Mouse (Mus musculus): ENCODE data around the gene Vsig10l. TPM values are rescaled to one million over a fixed set of nuclear protein-coding genes. Genes with fewer than 3 reads are reported as not detected.

Vsig10l gene
- total and polyA plus RNA-seq, 2 experiments from 2014 or later, result 13.8 to 16.9 TPM

GRCm38 (mm10) chr7:43434676-43435075 lies 28.3 kb upstream of the Vsig10l start:
- Histone ChIP-seq H3K27me3 (ENCODE audit: insufficient read depth, low read length) (no peaks in the 10 kb centered on the region), H3K4me3 (ENCODE audit: low read depth, low read length) (no peak overlapping the region), H3K9ac (no peak overlapping the region), H3K4me2 (ENCODE audit: low read depth) (no peak overlapping the region), H3K9me3 (ENCODE audit: low read length) (no peaks in the 10 kb centered on the region), H3K4me1 (ENCODE audit: insufficient read depth) (no peaks in the 10 kb centered on the region), H3K27ac (ENCODE audit: low read depth, low read length) (no peak overlapping the region), H3K36me3 (ENCODE audit: insufficient read depth) (no peaks in the 10 kb centered on the region)
- whole genome bisulfite sequencing, result 91% methylated on average over 5 of the region's 5 CpGs
- no peak for TF ChIP-seq CTCF (IDR thresholded peaks at IDR 0.05; ENCODE audit: low read depth)
- ATAC-seq, result no peak
- no peak for DNase-seq

- H3K4me2 ChIP-seq (ENCODE audit: low read depth), result no peak within 1 kb of the TSS
- no peak within 1 kb of the TSS for H3K9ac ChIP-seq
- H3K27ac ChIP-seq (ENCODE audit: low read depth, low read length), result no peak within 1 kb of the TSS
- no peak within 1 kb of the TSS for H3K4me3 ChIP-seq (ENCODE audit: low read depth, low read length)
- no peaks in the 10 kb centered on the region for H3K4me1 ChIP-seq (ENCODE audit: insufficient read depth)
- no peaks in the 10 kb centered on the region for H3K27me3 ChIP-seq (ENCODE audit: insufficient read depth, low read length)
- no peak for TF ChIP-seq CTCF (IDR thresholded peaks at IDR 0.05; ENCODE audit: low read depth)
- H3K36me3 ChIP-seq (ENCODE audit: insufficient read depth), result no peaks in the 10 kb centered on the region
- no peak for DNase-seq
- H3K9me3 ChIP-seq (ENCODE audit: low read length), result no peaks in the 10 kb centered on the region
- ATAC-seq, result no peak
- 79% methylated on average over 10 of the region's 10 CpGs for WGBS
Measured at GRCm38 (mm10) chr7:43436341-43437255, 26.4 kb upstream of the Vsig10l start, which contains the start of gene Nkg7. Gene Nkg7 (plus strand): TSS chr7:43437073.

GRCm38 (mm10) chr7:43438611-43439010 lies 24.3 kb upstream of the Vsig10l start:
- no peak overlapping the region for H3K4me3 ChIP-seq (ENCODE audit: low read depth, low read length)
- H3K9me3 ChIP-seq (ENCODE audit: low read length), result no peaks in the 10 kb centered on the region
- no peak for DNase-seq
- no peaks in the 10 kb centered on the region for H3K27me3 ChIP-seq (ENCODE audit: insufficient read depth, low read length)
- H3K36me3 ChIP-seq (ENCODE audit: insufficient read depth), result no peaks in the 10 kb centered on the region
- WGBS, result 81% methylated on average over 4 of the region's 4 CpGs
- no peak overlapping the region for H3K27ac ChIP-seq (ENCODE audit: low read depth, low read length)
- ATAC-seq, result no peak
- peaks cover 4% of the 10 kb centered on the region; the same call in 1 of the 2 replicates for H3K4me1 ChIP-seq (ENCODE audit: insufficient read depth)
- H3K4me2 ChIP-seq (ENCODE audit: low read depth), result no peak overlapping the region
- no peak overlapping the region for H3K9ac ChIP-seq
- TF ChIP-seq CTCF (IDR thresholded peaks at IDR 0.05; ENCODE audit: low read depth), result no peak

- ATAC-seq (no peak), DNase-seq (no peak)
- 78% methylated on average over 6 of the region's 6 CpGs for WGBS
Measured at GRCm38 (mm10) chr7:43440482-43440881, 22.5 kb upstream of the Vsig10l start, which contains the start of gene Cldnd2. Gene Cldnd2 (plus strand): TSS chr7:43440782.

GRCm38 (mm10) chr7:43441071-43441470 lies 21.9 kb upstream of the Vsig10l start:
- 83% methylated on average over 3 of the region's 3 CpGs for WGBS
- TF ChIP-seq CTCF (IDR thresholded peaks at IDR 0.05; ENCODE audit: low read depth), result no peak

More at GRCm38 (mm10) chr7:43440482-43440881, 22.5 kb upstream of the Vsig10l start, which contains the start of gene Cldnd2:
- Histone ChIP-seq H3K36me3 (ENCODE audit: insufficient read depth) (no peaks in the 10 kb centered on the region), H3K9ac (no peak within 1 kb of the TSS), H3K4me1 (ENCODE audit: insufficient read depth) (peaks cover 11% of the 10 kb centered on the region), H3K27me3 (ENCODE audit: insufficient read depth, low read length) (no peaks in the 10 kb centered on the region), H3K9me3 (ENCODE audit: low read length) (no peaks in the 10 kb centered on the region), H3K27ac (ENCODE audit: low read depth, low read length) (no peak within 1 kb of the TSS), H3K4me2 (ENCODE audit: low read depth) (no peak within 1 kb of the TSS), H3K4me3 (ENCODE audit: low read depth, low read length) (no peak within 1 kb of the TSS)
- no peak for TF ChIP-seq CTCF (IDR thresholded peaks at IDR 0.05; ENCODE audit: low read depth)

GRCm38 (mm10) chr7:43442684-43443083 lies 20.3 kb upstream of the Vsig10l start:
- Histone ChIP-seq H3K4me2 (ENCODE audit: low read depth) (peak overlapping the region; percentile 84), H3K9me3 (ENCODE audit: low read length) (no peaks in the 10 kb centered on the region), H3K27ac (ENCODE audit: low read depth, low read length) (peak overlapping the region; percentile 86), H3K36me3 (ENCODE audit: insufficient read depth) (no peaks in the 10 kb centered on the region), H3K27me3 (ENCODE audit: insufficient read depth, low read length) (no peaks in the 10 kb centered on the region), H3K9ac (peak overlapping the region; percentile 55), H3K4me1 (ENCODE audit: insufficient read depth) (peaks cover 11% of the 10 kb centered on the region), H3K4me3 (ENCODE audit: low read depth, low read length) (peak overlapping the region; percentile 52)
- 15% methylated on average over 9 of the region's 9 CpGs for WGBS
- ATAC-seq, result no peak
- no peak for TF ChIP-seq CTCF (IDR thresholded peaks at IDR 0.05; ENCODE audit: low read depth)
- DNase-seq, result no peak

More at GRCm38 (mm10) chr7:43441071-43441470, 21.9 kb upstream of the Vsig10l start:
- H3K4me1 ChIP-seq (ENCODE audit: insufficient read depth), result peaks cover 11% of the 10 kb centered on the region
- DNase-seq, result no peak
- no peaks in the 10 kb centered on the region for H3K9me3 ChIP-seq (ENCODE audit: low read length)
- H3K27me3 ChIP-seq (ENCODE audit: insufficient read depth, low read length), result no peaks in the 10 kb centered on the region
- no peak overlapping the region for H3K9ac ChIP-seq
- H3K4me2 ChIP-seq (ENCODE audit: low read depth), result no peak overlapping the region
- no peaks in the 10 kb centered on the region for H3K36me3 ChIP-seq (ENCODE audit: insufficient read depth)
- no peak for ATAC-seq
- H3K27ac ChIP-seq (ENCODE audit: low read depth, low read length), result no peak overlapping the region
- no peak overlapping the region for H3K4me3 ChIP-seq (ENCODE audit: low read depth, low read length)
